12 mouse cellular contexts compared by ENCODE assay signal in genomic region chr11:21313922-21314657, GRCm38 (mm10). TPM values are rescaled to one million over a fixed set of nuclear protein-coding genes. Genes with fewer than 3 reads are reported as not detected.
DNase-seq lines count a peak whose midpoint lies in the region; ATAC-seq and TF ChIP-seq lines count a peak whose summit lies in the region.
"Had no signal": no experiment of that assay in that cellular context is flagged by ENCODE, and none has a peak within 500 bp of the region (broad histone marks: within the 10 kb centered on the region; RNA-seq: fewer than 3 reads in every experiment).

No protein-coding gene starts in this region.

- 90% methylated on average over 9 of the region's 9 CpGs for WGBS in embryonic facial prominence, embryonic 12.5 days
- 92% methylated on average over 9 of the region's 9 CpGs for WGBS in embryonic facial prominence, embryonic 10.5 days
- WGBS in liver, embryonic 12.5 days (ENCODE audit: insufficient replicate concordance), result 67% methylated on average over 9 of the region's 9 CpGs
- WGBS in cerebellum, adult 2 months, result 91% methylated on average over 9 of the region's 9 CpGs
- 66% methylated on average over 9 of the region's 9 CpGs for WGBS in kidney, adult 2 months

- H3K79me3 ChIP-seq in C2C12 (ENCODE audit: low read depth), result no peaks in the 10 kb centered on the region

- TF ChIP-seq CTCF in C2C12 (IDR thresholded peaks at IDR 0.05; ENCODE audit: control insufficient read depth, insufficient read depth, insufficient read length), result no peak
- no peak for TF ChIP-seq CTCF in cerebellum, adult 2 months (IDR thresholded peaks at IDR 0.05; ENCODE audit: borderline replicate concordance, insufficient read depth, low read depth, low read length)
- no peak for TF ChIP-seq CTCF in kidney, adult 2 months (conservative IDR thresholded peaks at IDR 0.05; ENCODE audit: insufficient read depth, insufficient read length, low read depth, low read length)

- no peak for TF ChIP-seq POLR2A in cerebellum, adult 2 months (IDR thresholded peaks at IDR 0.05; ENCODE audit: borderline replicate concordance, insufficient read depth, low read length)
- TF ChIP-seq POLR2A in kidney, adult 2 months (IDR thresholded peaks at IDR 0.05; ENCODE audit: low read depth, low read length), result no peak

- ATAC-seq in embryonic facial prominence, embryonic 12.5 days (ENCODE audit: insufficient number of reproducible peaks, insufficient read depth, low FRiP score, low TSS enrichment), result 0 out of 2 replicates have a peak, but pooled peaks have one; percentile 22
- ATAC-seq in liver, embryonic 12.5 days, result peak; percentile 89
- ATAC-seq: Patski had no signal

- H3K4me1 ChIP-seq in embryonic facial prominence, embryonic 12.5 days, result no peaks in the 10 kb centered on the region
- no peaks in the 10 kb centered on the region for H3K4me1 ChIP-seq in embryonic facial prominence, embryonic 10.5 days
- peaks cover 12% of the 10 kb centered on the region for H3K4me1 ChIP-seq in liver, embryonic 12.5 days
- H3K4me1 ChIP-seq in cerebellum, adult 2 months (ENCODE audit: control insufficient read depth, insufficient read depth, low read length), result no peaks in the 10 kb centered on the region
- no peaks in the 10 kb centered on the region for H3K4me1 ChIP-seq in kidney, adult 2 months (ENCODE audit: control insufficient read depth, insufficient read depth, low read length)
- H3K4me1 ChIP-seq: embryonic facial prominence, embryonic 15.5 days; neural tube, embryonic 13.5 days had no signal

- H3ac ChIP-seq in C2C12 (ENCODE audit: control insufficient read depth, insufficient read length, low read depth), result no peak overlapping the region

- no peak overlapping the region for H3K4me2 ChIP-seq in embryonic facial prominence, embryonic 12.5 days (replicated peaks)
- 0 out of 2 replicates have a peak overlapping the region, but pooled peaks have one; percentile 8 for H3K4me2 ChIP-seq in liver, embryonic 12.5 days
- H3K4me2 ChIP-seq: embryonic facial prominence, embryonic 15.5 days; neural tube, embryonic 13.5 days had no signal

- peaks cover 23% of the 10 kb centered on the region for H3K36me3 ChIP-seq in embryonic facial prominence, embryonic 12.5 days
- peaks cover 66% of the 10 kb centered on the region for H3K36me3 ChIP-seq in embryonic facial prominence, embryonic 10.5 days (replicated peaks)
- peaks cover 40% of the 10 kb centered on the region for H3K36me3 ChIP-seq in C2C12 (ENCODE audit: control insufficient read depth, insufficient read depth)
- H3K36me3 ChIP-seq in liver, embryonic 12.5 days, result peaks cover 62% of the 10 kb centered on the region
- peaks cover 2% of the 10 kb centered on the region for H3K36me3 ChIP-seq in kidney, adult 2 months (ENCODE audit: control insufficient read depth, insufficient read depth, low read length)

- H3K9ac ChIP-seq in embryonic facial prominence, embryonic 12.5 days, result no peak overlapping the region
- 0 out of 2 replicates have a peak overlapping the region, but pooled peaks have one; percentile 17 for H3K9ac ChIP-seq in liver, embryonic 12.5 days
- H3K9ac ChIP-seq: embryonic facial prominence, embryonic 15.5 days; neural tube, embryonic 13.5 days had no signal

- H3K9me3 ChIP-seq in embryonic facial prominence, embryonic 12.5 days, result no peaks in the 10 kb centered on the region
- H3K9me3 ChIP-seq in embryonic facial prominence, embryonic 10.5 days, result no peaks in the 10 kb centered on the region
- H3K9me3 ChIP-seq in liver, embryonic 12.5 days (replicated peaks), result no peaks in the 10 kb centered on the region
- H3K9me3 ChIP-seq: embryonic facial prominence, embryonic 15.5 days; neural tube, embryonic 13.5 days had no signal

- no peaks in the 10 kb centered on the region for H3K27me3 ChIP-seq in embryonic facial prominence, embryonic 12.5 days
- no peaks in the 10 kb centered on the region for H3K27me3 ChIP-seq in embryonic facial prominence, embryonic 10.5 days (replicated peaks; ENCODE audit: low read depth, poor library complexity, severe bottlenecking)
- H3K27me3 ChIP-seq in C2C12 (ENCODE audit: control insufficient read depth, insufficient read depth, insufficient read length), result no peaks in the 10 kb centered on the region
- no peaks in the 10 kb centered on the region for H3K27me3 ChIP-seq in liver, embryonic 12.5 days (replicated peaks)
- no peaks in the 10 kb centered on the region for H3K27me3 ChIP-seq in cerebellum, adult 2 months (ENCODE audit: control insufficient read depth, insufficient read depth, low read length)
- H3K27me3 ChIP-seq in kidney, adult 2 months (replicated peaks; ENCODE audit: control insufficient read depth, insufficient read depth, low read length), result no peaks in the 10 kb centered on the region
- H3K27me3 ChIP-seq: embryonic facial prominence, embryonic 15.5 days; neural tube, embryonic 13.5 days; Patski had no signal

- no peaks in the 10 kb centered on the region for H3K79me2 ChIP-seq in C2C12 (ENCODE audit: control insufficient read depth, insufficient read depth)

- H3K27ac ChIP-seq in embryonic facial prominence, embryonic 12.5 days, result no peak overlapping the region
- no peak overlapping the region for H3K27ac ChIP-seq in embryonic facial prominence, embryonic 10.5 days (replicated peaks)
- H3K27ac ChIP-seq in liver, embryonic 12.5 days, result peak overlapping the region; percentile 38; the same call in 1 of the 2 replicates
- H3K27ac ChIP-seq in cerebellum, adult 2 months (ENCODE audit: insufficient read depth, low read length), result no peak overlapping the region
- no peak overlapping the region for H3K27ac ChIP-seq in kidney, adult 2 months (ENCODE audit: insufficient read depth, low read depth, low read length)
- H3K27ac ChIP-seq: embryonic facial prominence, embryonic 15.5 days; macrophage; neural tube, embryonic 13.5 days had no signal

- DNase-seq in embryonic facial prominence, embryonic 10.5 days (ENCODE audit: low spot score), result no peak
- peak; percentile 52 for DNase-seq in gastrocnemius, postnatal 25 days
- DNase-seq in cerebellum, adult 2 months, result no peak
- no peak for DNase-seq in kidney, adult 2 months
- DNase-seq in adrenal gland, postnatal 36 days, result no peak

- no peak overlapping the region for H3K4me3 ChIP-seq in embryonic facial prominence, embryonic 12.5 days
- H3K4me3 ChIP-seq in embryonic facial prominence, embryonic 10.5 days, result no peak overlapping the region
- no peak overlapping the region for H3K4me3 ChIP-seq in C2C12 (ENCODE audit: insufficient read depth, poor library complexity, severe bottlenecking)
- no peak overlapping the region for H3K4me3 ChIP-seq in liver, embryonic 12.5 days
- H3K4me3 ChIP-seq in cerebellum, adult 2 months (replicated peaks; ENCODE audit: insufficient read depth, low read depth, low read length), result no peak overlapping the region
- H3K4me3 ChIP-seq in kidney, adult 2 months (ENCODE audit: insufficient read depth, low read depth, low read length), result no peak overlapping the region
- H3K4me3 ChIP-seq: embryonic facial prominence, embryonic 15.5 days; neural tube, embryonic 13.5 days had no signal

TF ChIP-seq in C2C12, 6 proteins besides CTCF, POLR2A, EP300 and RAD21:
- TF ChIP-seq USF1 (IDR thresholded peaks at IDR 0.05; ENCODE audit: low read depth) (peak; percentile 56), MYOD1 (IDR thresholded peaks at IDR 0.05; ENCODE audit: control insufficient read depth, insufficient read length, low read depth) (no peak)

RNA-seq across cellular contexts. Expression of gene Ugp2, which starts 56.9 kb away (rescaled TPM):
- polyA plus RNA-seq in embryonic facial prominence, embryonic 12.5 days (2016; fragmentation: Nextera tagmentation; extraction: Ambion mirVana), result 78.6 and 82.8 TPM in 2 replicates
- polyA plus RNA-seq in embryonic facial prominence, embryonic 10.5 days (2016; fragmentation: Nextera tagmentation; extraction: Ambion mirVana), result 53.5 and 54.2 TPM in 2 replicates
- 11.6 TPM for polyA plus RNA-seq in C2C12 (2012; fragmentation: generic; extraction: Trizol)
- total RNA-seq in gastrocnemius, postnatal 25 days (2021), result 100 to 1,000 TPM; 358 to 461 TPM
- 31.8 and 37.9 TPM in 2 replicates for polyA plus RNA-seq in liver, embryonic 12.5 days (2016; fragmentation: Nextera tagmentation; extraction: Ambion mirVana)
- polyA plus RNA-seq in cerebellum, adult 2 months (2012; rRNA removed), result 47.2 and 49.8 TPM in 2 replicates
- polyA plus RNA-seq in kidney, adult 2 months (2012; rRNA removed), result 14.2 and 21.7 TPM in 2 replicates
- 10 to 100 TPM; 79.9 to 97.4 TPM for total RNA-seq in adrenal gland, postnatal 36 days (2021)
